Mouse (Mus musculus): ENCODE results near the gene Gm13285. TPM values are rescaled to one million over a fixed set of nuclear protein-coding genes. Genes with fewer than 3 reads are reported as not detected.
"Not testable (repeated sequence)": the region's sequence is repeated elsewhere in the genome, so short reads cannot be mapped to it uniquely, and the experiment has no call there.

The Gm13285 gene
- total and polyA plus RNA-seq, 3 experiments, result not detected

- H3K27me3 ChIP-seq (ENCODE audit: control insufficient read depth, insufficient read depth, low read length); H3K4me1 ChIP-seq (ENCODE audit: control insufficient read depth, insufficient read depth, low read length); H3K36me3 ChIP-seq (ENCODE audit: control insufficient read depth, insufficient read depth, low read length); H3K4me3 ChIP-seq; H3K79me2 ChIP-seq (replicated peaks; ENCODE audit: control insufficient read depth, insufficient read depth, low read length); intact Hi-C loops (cut with DNase I): not testable (repeated sequence)
- DNase-seq, result peak; percentile 84 to 89
- H3K9ac ChIP-seq (ENCODE audit: low read depth, low read length), result peak overlapping the region; percentile 43; the same call in 1 of the 2 replicates
- 1% methylated on average over 23 of the region's 28 CpGs for WGBS
- H3K27ac ChIP-seq, result peak overlapping the region; percentile 40; the same call in 1 of the 2 replicates
- TF ChIP-seq CTCF (IDR thresholded peaks at IDR 0.05), result peak; percentile 69
- peak; percentile 80 for TF ChIP-seq POLR2A (IDR thresholded peaks at IDR 0.05; ENCODE audit: insufficient read depth, low read depth, low read length)
Measured at GRCm38 (mm10) chr4:88760431-88760830, 39.0 kb upstream of the Gm13285 start.

- H3K4me1 ChIP-seq (ENCODE audit: control insufficient read depth, insufficient read depth, low read length); H3K27ac ChIP-seq; H3K36me3 ChIP-seq (ENCODE audit: control insufficient read depth, insufficient read depth, low read length); H3K27me3 ChIP-seq (ENCODE audit: control insufficient read depth, insufficient read depth, low read length); H3K4me3 ChIP-seq; H3K9ac ChIP-seq (ENCODE audit: low read depth, low read length); intact Hi-C loops (cut with DNase I); H3K79me2 ChIP-seq (replicated peaks; ENCODE audit: control insufficient read depth, insufficient read depth, low read length): not testable (repeated sequence)
- WGBS, result 67% methylated on average over 6 of the region's 8 CpGs
- peak; percentile 60 to 72 for DNase-seq
- peak; percentile 31; the same call in 1 of the 2 replicates for TF ChIP-seq CTCF (IDR thresholded peaks at IDR 0.05)
Measured at GRCm38 (mm10) chr4:88761776-88762175, 37.7 kb upstream of the Gm13285 start.

GRCm38 (mm10) chr4:88762341-88762740, 37.1 kb upstream of the Gm13285 start:
- H3K9ac ChIP-seq (ENCODE audit: low read depth, low read length); H3K27me3 ChIP-seq (ENCODE audit: control insufficient read depth, insufficient read depth, low read length); intact Hi-C loops (cut with DNase I); H3K4me3 ChIP-seq; H3K4me1 ChIP-seq (ENCODE audit: control insufficient read depth, insufficient read depth, low read length); H3K36me3 ChIP-seq (ENCODE audit: control insufficient read depth, insufficient read depth, low read length); H3K79me2 ChIP-seq (replicated peaks; ENCODE audit: control insufficient read depth, insufficient read depth, low read length); H3K27ac ChIP-seq: not testable (repeated sequence)
- peak in 1 of 2 experiments; percentile 43 for DNase-seq
- 41% methylated on average over 9 of the region's 9 CpGs for WGBS

GRCm38 (mm10) chr4:88763384-88764018, 36.0 kb upstream of the Gm13285 start:
- H3K79me2 ChIP-seq (replicated peaks; ENCODE audit: control insufficient read depth, insufficient read depth, low read length); H3K4me3 ChIP-seq; H3K4me1 ChIP-seq (ENCODE audit: control insufficient read depth, insufficient read depth, low read length); H3K27me3 ChIP-seq (ENCODE audit: control insufficient read depth, insufficient read depth, low read length); H3K27ac ChIP-seq; H3K9ac ChIP-seq (ENCODE audit: low read depth, low read length); H3K36me3 ChIP-seq (ENCODE audit: control insufficient read depth, insufficient read depth, low read length); intact Hi-C loops (cut with DNase I): not testable (repeated sequence)
- TF ChIP-seq EP300 (IDR thresholded peaks at IDR 0.05; ENCODE audit: insufficient read depth, low read depth, low read length) (0 out of 2 replicates have a peak, but pooled peaks have one; percentile 30), CTCF (IDR thresholded peaks at IDR 0.05) (peak; percentile 71), POLR2A (IDR thresholded peaks at IDR 0.05; ENCODE audit: insufficient read depth, low read depth, low read length) (peak; percentile 71; the same call in 1 of the 2 replicates)
- DNase-seq, result peak; percentile 72 to 81
- WGBS, result 4% methylated on average over 40 of the region's 42 CpGs

GRCm38 (mm10) chr4:88773534-88773933, 25.9 kb upstream of the Gm13285 start, which contains the start of gene Gm13290:
Gene Gm13290, plus strand, starts transcription at chr4:88773834.
- not testable (repeated sequence) for H3K27me3 ChIP-seq (ENCODE audit: control insufficient read depth, insufficient read depth, low read length)
- WGBS, result no CpG with 5 or more reads among the region's 32 CpGs

GRCm38 (mm10) chr4:88776622-88777021, 22.8 kb upstream of the Gm13285 start, which contains the start of gene Gm13289:
Gene Gm13289, plus strand, starts transcription at chr4:88776922.
- H3K4me3 ChIP-seq; intact Hi-C loops (cut with DNase I); DNase-seq; H3K79me2 ChIP-seq (replicated peaks; ENCODE audit: control insufficient read depth, insufficient read depth, low read length); H3K27ac ChIP-seq; H3K4me1 ChIP-seq (ENCODE audit: control insufficient read depth, insufficient read depth, low read length); H3K9ac ChIP-seq (ENCODE audit: low read depth, low read length); H3K36me3 ChIP-seq (ENCODE audit: control insufficient read depth, insufficient read depth, low read length); H3K27me3 ChIP-seq (ENCODE audit: control insufficient read depth, insufficient read depth, low read length): not testable (repeated sequence)
- WGBS, result no CpG with 5 or more reads among the region's 29 CpGs

More at GRCm38 (mm10) chr4:88773534-88773933, 25.9 kb upstream of the Gm13285 start, which contains the start of gene Gm13290:
- H3K79me2 ChIP-seq (replicated peaks; ENCODE audit: control insufficient read depth, insufficient read depth, low read length); DNase-seq; H3K4me1 ChIP-seq (ENCODE audit: control insufficient read depth, insufficient read depth, low read length); H3K27ac ChIP-seq; H3K9ac ChIP-seq (ENCODE audit: low read depth, low read length); H3K36me3 ChIP-seq (ENCODE audit: control insufficient read depth, insufficient read depth, low read length); H3K4me3 ChIP-seq; intact Hi-C loops (cut with DNase I): not testable (repeated sequence)

GRCm38 (mm10) chr4:88779550-88779949, 19.9 kb upstream of the Gm13285 start, which contains the start of gene Gm13272:
Gene Gm13272, plus strand, starts transcription at chr4:88779850.
- H3K9ac ChIP-seq (ENCODE audit: low read depth, low read length); DNase-seq; H3K4me1 ChIP-seq (ENCODE audit: control insufficient read depth, insufficient read depth, low read length); H3K4me3 ChIP-seq; H3K36me3 ChIP-seq (ENCODE audit: control insufficient read depth, insufficient read depth, low read length); intact Hi-C loops (cut with DNase I); H3K27me3 ChIP-seq (ENCODE audit: control insufficient read depth, insufficient read depth, low read length); H3K27ac ChIP-seq; H3K79me2 ChIP-seq (replicated peaks; ENCODE audit: control insufficient read depth, insufficient read depth, low read length): not testable (repeated sequence)
- no CpG with 5 or more reads among the region's 29 CpGs for WGBS

GRCm38 (mm10) chr4:88780320-88780719, 19.1 kb upstream of the Gm13285 start:
- H3K27ac ChIP-seq; H3K4me1 ChIP-seq (ENCODE audit: control insufficient read depth, insufficient read depth, low read length); H3K36me3 ChIP-seq (ENCODE audit: control insufficient read depth, insufficient read depth, low read length); H3K79me2 ChIP-seq (replicated peaks; ENCODE audit: control insufficient read depth, insufficient read depth, low read length); H3K9ac ChIP-seq (ENCODE audit: low read depth, low read length); H3K27me3 ChIP-seq (ENCODE audit: control insufficient read depth, insufficient read depth, low read length); intact Hi-C loops (cut with DNase I); H3K4me3 ChIP-seq: not testable (repeated sequence)
- WGBS, result 51% methylated on average over 16 of the region's 18 CpGs
- peak in 1 of 2 experiments; percentile 13 for DNase-seq

- H3K4me3 ChIP-seq, result not testable (repeated sequence)
Measured at GRCm38 (mm10) chr4:88781831-88782230, 17.6 kb upstream of the Gm13285 start, which contains the start of gene Ifnz. Gene Ifnz, plus strand, starts transcription at chr4:88782131.

More at GRCm38 (mm10) chr4:88781831-88782230, 17.6 kb upstream of the Gm13285 start, which contains the start of gene Ifnz:
- H3K27me3 ChIP-seq (ENCODE audit: control insufficient read depth, insufficient read depth, low read length); DNase-seq; H3K36me3 ChIP-seq (ENCODE audit: control insufficient read depth, insufficient read depth, low read length); intact Hi-C loops (cut with DNase I); H3K27ac ChIP-seq; H3K4me1 ChIP-seq (ENCODE audit: control insufficient read depth, insufficient read depth, low read length); H3K79me2 ChIP-seq (replicated peaks; ENCODE audit: control insufficient read depth, insufficient read depth, low read length): not testable (repeated sequence)
- peak within 1 kb of the TSS; percentile 60 for H3K9ac ChIP-seq (ENCODE audit: low read depth, low read length)
- 16% methylated on average over 4 of the region's 7 CpGs for WGBS
